Mouse (Mus musculus) cerebellum, adult 2 months (tissue): ENCODE measurements at regions not wholly inside any gene's neighbourhood (a gene's known extent, or its start where the extent isn't known, plus 50 kb on each side); places are given as distances from the start of the nearest gene placed in this dataset.
A peak's percentile ranks its signal among the peaks of the same experiment; 100 is the strongest.
"Not testable (repeated sequence)": the region's sequence is repeated elsewhere in the genome, so short reads cannot be mapped to it uniquely, and the experiment has no call there.

Source experiments
- DNase-seq, 2 experiments: peaks; one replicate each; pipeline ENCODE4 v3.0.0; 2021
- H3K27ac ChIP-seq: fragments of 200-500 bp; 2 replicates; pipeline ENCODE4 v1.5.1; 2012; ENCODE audit warnings: low read length, control low read depth, inconsistent platforms; ENCODE audit not compliant: insufficient read depth
- H3K27me3 ChIP-seq: fragments of 200-500 bp; 2 replicates; pipeline ENCODE4 v1.6.1; 2012; ENCODE audit warnings: inconsistent platforms, mild to moderate bottlenecking, low read length, moderate library complexity; ENCODE audit not compliant: control insufficient read depth, insufficient read depth
- H3K4me1 ChIP-seq: fragments of 200-500 bp; 2 replicates; pipeline ENCODE4 v1.6.1; 2011; ENCODE audit warnings: low read length; ENCODE audit not compliant: control insufficient read depth, insufficient read depth
- H3K4me3 ChIP-seq: fragments of 200-500 bp; replicated peaks from 2 replicates; pipeline ENCODE3; 2011; ENCODE audit warnings: mild to moderate bottlenecking, low read depth, low read length, control low read depth; ENCODE audit not compliant: insufficient read depth
- CTCF ChIP-seq: fragments of 200-500 bp; IDR thresholded peaks from 2 replicates; pipeline ENCODE4 v1.5.1; 2011; ENCODE audit warnings: low read depth, mild to moderate bottlenecking, control low read depth, low read length, moderate library complexity, borderline replicate concordance; ENCODE audit not compliant: insufficient read depth
- POLR2A ChIP-seq: fragments of 200-500 bp; IDR thresholded peaks from 2 replicates; pipeline ENCODE4 v1.6.1; 2011; ENCODE audit warnings: low read length, control low read depth, borderline replicate concordance; ENCODE audit not compliant: insufficient read depth
- WGBS: fragments of 180-500 bp; shearing (Covaris S2); methylation state at CpG from one replicate; pipeline ENCODE4 v1.1.7; 2018; 5-methylcytosine and 5-hydroxymethylcytosine counted together

DNA sequence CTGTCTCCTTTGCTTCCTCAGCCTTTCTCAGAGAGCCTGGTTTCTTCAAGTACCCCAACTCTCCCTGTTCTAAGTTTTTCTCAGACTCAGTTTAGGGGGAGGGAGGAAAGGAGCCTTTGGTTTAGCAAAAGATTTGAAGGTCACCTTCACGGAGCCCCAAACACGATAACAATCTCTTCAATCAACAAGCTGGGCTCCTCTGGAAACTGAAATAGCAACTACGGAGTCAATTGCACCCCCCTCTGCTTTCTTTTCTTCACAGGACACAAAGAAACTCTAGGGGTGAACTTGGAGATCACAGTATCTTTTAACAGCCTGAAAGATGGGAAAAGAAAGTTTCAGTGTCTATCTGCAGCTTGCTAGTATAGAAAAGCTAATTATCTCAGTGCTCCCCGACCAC, 151.4 kb upstream of the 1700012A03Rik start:
- Histone ChIP-seq H3K27ac (no peak overlapping the region), H3K27me3 (no peaks in the 10 kb centered on the region), H3K4me1 (peaks cover 3% of the 10 kb centered on the region; the same call in 1 of the 2 replicates), H3K4me3 (no peak overlapping the region)
- WGBS, result 39% methylated on average over 4 of the region's 4 CpGs
- TF ChIP-seq POLR2A (no peak), CTCF (no peak)
- DNase-seq, result no peak

DNA sequence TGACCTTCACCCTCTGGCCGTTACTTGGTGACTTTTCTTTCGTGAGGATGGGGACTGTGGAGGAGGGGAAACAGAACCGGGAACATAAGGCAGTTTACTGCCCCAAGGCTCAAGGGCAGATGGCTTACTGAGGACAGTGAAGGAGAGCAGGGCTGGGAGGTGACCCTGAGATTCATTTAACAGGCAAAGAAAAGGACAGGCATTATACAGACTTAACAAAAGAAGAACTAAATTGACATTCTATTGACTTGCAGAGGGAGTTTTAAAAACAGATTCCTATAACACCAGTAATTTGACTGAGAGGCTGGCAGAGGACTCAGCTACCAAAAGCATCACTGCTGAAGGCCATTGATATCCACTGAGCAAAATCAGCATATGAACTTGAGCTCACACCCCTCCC, 153.0 kb upstream of the 1700012A03Rik start:
- H3K4me3 ChIP-seq, result no peak overlapping the region
- no peak for TF ChIP-seq POLR2A
- TF ChIP-seq CTCF, result no peak
- DNase-seq, result peak in 1 of 2 experiments; percentile 51
- 74% methylated on average over 3 of the region's 3 CpGs for WGBS
- peaks cover 3% of the 10 kb centered on the region; the same call in 1 of the 2 replicates for H3K4me1 ChIP-seq
- no peaks in the 10 kb centered on the region for H3K27me3 ChIP-seq
- no peak overlapping the region for H3K27ac ChIP-seq

DNA sequence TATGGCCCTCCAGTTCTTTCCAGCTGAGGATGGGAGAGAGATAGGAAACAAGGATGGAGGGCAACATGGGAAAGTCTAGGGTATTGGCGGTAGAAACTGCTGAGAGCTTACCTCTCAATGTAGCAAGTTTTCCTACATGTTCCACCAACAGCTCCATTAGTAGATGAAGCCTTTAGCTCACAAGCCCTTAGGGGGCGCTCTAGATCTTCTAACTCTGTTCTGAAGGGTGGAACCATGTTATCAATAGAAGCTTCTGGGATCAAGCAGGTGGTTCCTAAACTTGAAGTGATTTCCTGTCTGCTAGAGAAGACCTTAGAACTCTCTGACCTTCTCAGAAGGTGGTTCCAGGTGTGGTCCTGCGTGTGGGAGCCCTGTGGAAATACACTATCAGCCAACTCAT, 154.2 kb upstream of the 1700012A03Rik start:
- H3K27me3 ChIP-seq, result no peaks in the 10 kb centered on the region
- peaks cover 3% of the 10 kb centered on the region; the same call in 1 of the 2 replicates for H3K4me1 ChIP-seq
- 70% methylated on average over 3 of the region's 3 CpGs for WGBS
- DNase-seq, result no peak
- TF ChIP-seq POLR2A (no peak), CTCF (no peak)
- H3K4me3 ChIP-seq, result no peak overlapping the region
- no peak overlapping the region for H3K27ac ChIP-seq

DNA sequence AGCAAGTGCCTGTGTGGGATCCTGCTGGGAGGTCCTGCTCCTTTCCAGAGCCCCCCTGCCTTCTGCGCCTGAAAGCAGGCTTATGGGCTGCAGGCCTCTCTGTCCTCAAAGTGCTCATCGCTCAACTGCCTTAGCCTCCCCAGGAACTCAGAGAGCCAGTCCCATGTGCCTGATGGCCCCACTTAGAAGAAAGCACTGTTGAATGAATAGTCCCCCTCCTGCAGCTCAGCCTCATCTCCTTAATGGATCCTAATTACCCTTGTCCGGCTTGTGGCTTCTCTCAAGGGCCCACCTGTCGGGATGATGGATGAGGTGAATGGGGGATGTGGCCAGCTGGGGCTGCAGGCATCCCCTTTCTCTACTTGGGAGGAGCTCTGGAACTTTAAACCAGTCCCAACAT, 163.1 kb upstream of the 1700012A03Rik start:
- TF ChIP-seq POLR2A, result no peak
- no peak for TF ChIP-seq CTCF
- H3K27me3 ChIP-seq, result no peaks in the 10 kb centered on the region
- H3K4me1 ChIP-seq, result no peaks in the 10 kb centered on the region
- no peak overlapping the region for H3K27ac ChIP-seq
- no peak overlapping the region for H3K4me3 ChIP-seq
- 54% methylated on average over 4 of the region's 4 CpGs for WGBS
- DNase-seq, result no peak

DNA sequence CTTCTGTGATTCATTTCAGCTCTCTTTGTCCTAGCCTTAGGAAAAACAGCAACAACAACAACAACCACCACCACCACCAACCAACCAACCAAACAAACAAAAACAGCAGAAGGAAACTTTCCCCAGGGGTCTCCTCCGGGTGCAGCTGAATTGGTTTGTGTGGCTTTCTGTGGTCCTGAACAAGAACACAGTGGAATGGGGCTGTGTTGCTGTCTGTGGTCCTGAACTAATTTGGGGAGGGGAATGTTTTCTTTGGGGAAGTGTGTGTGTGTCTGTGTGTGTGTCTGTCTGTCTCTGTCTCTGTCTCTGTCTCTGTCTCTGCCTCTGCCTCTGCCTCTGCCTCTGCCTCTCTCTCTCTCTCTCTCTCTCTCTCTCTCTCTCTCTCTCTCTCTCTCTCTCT, 164.8 kb upstream of the 1700012A03Rik start:
- 18% methylated on average over 1 of the region's 1 CpGs for WGBS

DNA sequence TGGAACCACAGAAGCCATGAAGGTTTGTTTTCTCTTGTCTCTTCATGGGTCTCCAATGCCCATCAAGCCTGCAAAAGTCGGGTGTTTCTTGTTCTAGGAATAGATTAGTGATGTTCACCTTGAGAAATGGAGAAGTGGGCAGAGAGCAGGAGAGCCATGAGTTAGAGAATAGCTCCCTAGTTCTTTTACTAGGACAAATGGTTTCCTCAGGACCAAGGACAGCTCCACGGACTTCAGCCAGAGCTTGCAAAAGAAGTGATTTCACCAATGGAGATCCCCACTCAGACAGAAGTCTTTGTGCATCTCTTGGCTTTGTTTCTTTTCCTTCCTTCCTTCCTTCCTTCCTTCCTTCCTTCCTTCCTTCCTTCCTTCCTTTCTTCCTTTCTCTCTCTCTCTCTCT, 166.3 kb upstream of the 1700012A03Rik start:
- WGBS, result 25% methylated on average over 2 of the region's 2 CpGs
- Histone ChIP-seq H3K4me3 (no peak overlapping the region), H3K27me3 (no peaks in the 10 kb centered on the region), H3K4me1 (no peaks in the 10 kb centered on the region), H3K27ac (no peak overlapping the region)
- DNase-seq, result no peak
- TF ChIP-seq POLR2A (no peak), CTCF (no peak)

More for the DNA sequence above, 164.8 kb upstream of the 1700012A03Rik start:
- H3K27me3 ChIP-seq, H3K27ac ChIP-seq, H3K4me3 ChIP-seq, DNase-seq, H3K4me1 ChIP-seq: not testable (repeated sequence)

DNA sequence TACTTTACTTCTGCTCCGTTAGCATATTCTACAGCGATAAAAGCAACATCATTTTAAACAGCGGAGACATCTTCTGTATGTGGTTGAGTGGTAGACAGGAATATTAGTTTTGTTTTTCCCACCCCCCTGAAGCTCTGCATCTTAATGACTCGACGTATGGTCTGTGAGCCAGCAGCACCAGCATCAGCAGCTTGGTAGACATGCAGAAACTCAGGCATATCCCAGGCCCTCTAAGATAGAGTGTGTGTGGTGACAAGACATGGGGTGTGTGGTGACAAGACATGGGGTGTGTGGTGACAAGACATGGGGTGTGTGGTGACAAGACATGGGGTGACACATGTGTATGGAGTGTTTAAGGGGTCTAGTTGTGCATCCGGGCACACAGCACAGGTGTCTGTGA, 175.4 kb upstream of the 1700012A03Rik start:
- DNase-seq, result no peak
- Histone ChIP-seq H3K27ac (no peak overlapping the region), H3K4me1 (no peaks in the 10 kb centered on the region), H3K4me3 (no peak overlapping the region), H3K27me3 (no peaks in the 10 kb centered on the region)
- WGBS, result 93% methylated on average over 6 of the region's 6 CpGs
- TF ChIP-seq POLR2A, result no peak
- TF ChIP-seq CTCF, result no peak

DNA sequence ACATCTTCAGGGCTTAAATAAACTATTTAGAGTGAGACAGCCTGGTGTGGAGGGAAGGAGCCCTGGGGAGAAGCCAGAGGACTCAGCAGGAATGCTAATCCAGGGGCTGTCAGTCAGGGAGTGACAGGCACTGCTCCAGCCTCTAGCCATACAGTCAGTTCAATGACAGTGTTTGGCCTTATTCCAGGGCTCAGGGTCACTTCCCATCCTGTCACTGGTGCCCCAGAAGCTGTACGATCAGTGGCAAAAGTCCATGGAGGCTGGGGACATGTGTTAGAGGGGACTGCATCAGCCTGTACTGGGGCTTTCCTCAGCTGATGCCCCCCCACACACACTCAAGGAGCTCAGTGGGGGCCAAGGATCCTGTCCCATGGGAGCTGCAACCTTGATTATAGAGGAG, 176.1 kb upstream of the 1700012A03Rik start:
- peak in 1 of 2 experiments; percentile 22 for DNase-seq
- Histone ChIP-seq H3K4me3 (no peak overlapping the region), H3K27ac (no peak overlapping the region), H3K4me1 (no peaks in the 10 kb centered on the region), H3K27me3 (no peaks in the 10 kb centered on the region)
- TF ChIP-seq CTCF (no peak), POLR2A (no peak)
- 52% methylated on average over 1 of the region's 1 CpGs for WGBS
